16 mouse cellular contexts compared by ENCODE assay signal in genomic region chr5:143501140-143501539, GRCm38 (mm10).
"Had no signal": no experiment of that assay in that cellular context is flagged by ENCODE, and none has a peak within 500 bp of the region (broad histone marks: within the 10 kb centered on the region; RNA-seq: fewer than 3 reads in every experiment).

No protein-coding gene starts in this region.

- H3K27ac ChIP-seq: left cerebral cortex, adult 2 months; liver, embryonic 14.5 days; midbrain, embryonic 10.5 days had no signal

- ATAC-seq: inflammation-experienced regulatory T-cells, adult 6 months; intestine, postnatal 0 days had no signal

- H3K9me3 ChIP-seq: midbrain, embryonic 10.5 days had no signal

- H3K4me3 ChIP-seq: left cerebral cortex, adult 2 months; midbrain, embryonic 10.5 days had no signal

- H3K4me1 ChIP-seq: midbrain, embryonic 10.5 days had no signal

- H3K9ac ChIP-seq: liver, embryonic 14.5 days had no signal

- DNase-seq: kidney, adult 9 months; kidney, postnatal 10 days; kidney, postnatal 4 days; lung, adult 18-20 months; lung, postnatal 14 days; midbrain, embryonic 14.5 days; retina, postnatal 1 day; right cerebral cortex, postnatal 4 days; spleen, adult 18-20 months; thymus, adult 18-20 months; thymus, postnatal 14 days had no signal
